Mouse (Mus musculus): ENCODE data around the gene Gp1ba. TPM values are rescaled to one million over a fixed set of nuclear protein-coding genes. Genes with fewer than 3 reads are reported as not detected.

Gp1ba gene
- polyA plus RNA-seq (2015; fragmentation: Nextera tagmentation; extraction: Ambion mirVana), result 0.11 and 0.14 TPM in 2 replicates

GRCm38 (mm10) chr11:70638714-70639278 is at the start of gene Gp1ba:
Gp1ba (plus strand) TSS chr11:70639122.
- 62% methylated on average over 5 of the region's 5 CpGs for WGBS
- Histone ChIP-seq H3K4me1 (no peaks in the 10 kb centered on the region), H3K4me3 (no peak within 1 kb of the TSS), H3K27ac (no peak within 1 kb of the TSS), H3K36me3 (replicated peaks) (0 out of 2 replicates have a peak, but pooled peaks cover 3% of the 10 kb centered on the region), H3K9ac (no peak within 1 kb of the TSS), H3K4me2 (no peak within 1 kb of the TSS), H3K9me3 (no peaks in the 10 kb centered on the region), H3K27me3 (replicated peaks) (no peaks in the 10 kb centered on the region)
- ATAC-seq (replicated peaks), result no peak

DNA sequence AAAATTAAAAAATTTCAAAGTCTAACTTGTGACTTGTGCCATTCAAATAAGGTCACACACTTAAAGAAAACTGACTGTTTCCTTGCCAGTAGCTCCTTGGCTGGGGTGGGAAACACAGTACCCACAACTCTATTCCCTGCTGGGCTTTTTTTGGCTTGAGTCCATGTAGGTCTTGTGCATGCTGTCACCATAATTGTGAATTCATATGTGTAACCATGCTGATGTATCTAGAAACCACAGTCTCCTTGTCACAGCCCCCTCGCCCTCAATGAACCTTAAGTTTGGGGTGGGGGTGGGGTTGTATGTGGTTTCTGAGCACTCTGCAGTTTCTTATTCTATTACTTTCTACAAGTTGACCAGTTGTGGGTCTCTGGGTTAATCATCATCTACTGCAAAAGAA is 47.2 kb upstream of the Gp1ba start:
- no peaks in the 10 kb centered on the region for H3K36me3 ChIP-seq (replicated peaks)
- H3K9ac ChIP-seq, result no peak overlapping the region
- H3K27me3 ChIP-seq (replicated peaks), result no peaks in the 10 kb centered on the region
- ATAC-seq (replicated peaks), result no peak
- H3K4me1 ChIP-seq, result no peaks in the 10 kb centered on the region
- no peaks in the 10 kb centered on the region for H3K9me3 ChIP-seq
- no peak overlapping the region for H3K27ac ChIP-seq
- H3K4me2 ChIP-seq, result no peak overlapping the region
- no peak overlapping the region for H3K4me3 ChIP-seq
- WGBS, result 90% methylated on average over 1 of the region's 1 CpGs

DNA sequence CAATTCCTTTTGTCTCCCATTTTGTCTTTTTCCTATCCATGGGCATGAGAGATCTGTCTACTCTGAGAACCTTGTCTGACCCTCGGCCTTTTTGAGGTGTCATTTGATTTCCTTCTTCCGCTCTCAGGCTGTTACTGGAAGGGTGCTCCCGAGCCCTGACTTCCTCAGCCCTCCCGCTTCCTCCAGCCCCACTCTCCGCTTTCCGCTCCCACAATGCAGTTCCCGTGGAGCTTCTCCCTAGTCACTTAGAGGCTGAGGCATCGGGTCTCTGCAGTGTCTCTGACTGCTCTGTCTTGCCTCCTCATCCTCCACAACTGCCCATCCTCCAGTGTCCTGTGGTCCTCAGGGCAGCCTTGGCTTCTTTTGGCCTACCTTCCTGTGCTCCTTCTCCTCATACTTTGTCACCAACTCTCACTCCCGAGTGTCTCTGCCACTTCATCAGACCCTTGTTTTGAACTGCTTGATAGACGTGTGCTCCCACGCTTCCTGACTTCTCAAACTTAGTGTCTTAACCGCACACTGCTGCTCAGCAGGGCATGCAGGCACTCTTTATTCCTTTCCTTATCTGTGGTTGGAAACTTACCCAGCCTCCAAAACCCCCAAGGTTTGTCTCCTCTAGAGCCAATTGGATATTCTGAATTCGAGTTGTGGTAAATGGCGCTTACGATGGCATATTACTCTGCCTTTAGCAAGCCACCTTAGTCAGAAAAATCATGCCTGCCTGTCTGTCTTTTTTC is 44.5 kb upstream of the Gp1ba start:
- Histone ChIP-seq H3K4me1 (no peaks in the 10 kb centered on the region), H3K4me3 (no peak overlapping the region), H3K9me3 (no peaks in the 10 kb centered on the region), H3K36me3 (replicated peaks) (peaks cover 2% of the 10 kb centered on the region; the same call in 1 of the 2 replicates), H3K4me2 (no peak overlapping the region), H3K27me3 (replicated peaks) (no peaks in the 10 kb centered on the region), H3K27ac (no peak overlapping the region), H3K9ac (no peak overlapping the region)
- no peak for ATAC-seq (replicated peaks)
- WGBS, result 86% methylated on average over 15 of the region's 15 CpGs

DNA sequence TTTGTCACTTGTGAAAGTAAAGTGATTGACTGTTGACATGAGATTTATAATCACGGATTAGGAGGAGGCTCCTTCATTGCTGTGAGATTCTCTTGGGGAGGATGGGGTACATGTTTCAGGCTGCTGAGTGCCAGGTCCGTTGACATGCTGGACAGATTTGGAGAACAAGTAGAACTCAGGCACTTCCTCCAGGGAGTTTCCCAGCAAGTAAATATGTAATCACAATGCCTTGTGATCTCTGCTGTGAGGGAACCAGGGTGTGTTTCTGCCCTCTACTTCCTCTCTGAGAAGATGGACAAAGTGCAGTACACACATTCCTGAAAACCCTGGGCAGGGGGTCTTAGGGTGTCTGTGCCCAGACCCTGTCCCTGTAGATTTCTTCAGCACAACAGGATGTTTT is 43.3 kb upstream of the Gp1ba start:
- Histone ChIP-seq H3K27me3 (replicated peaks) (no peaks in the 10 kb centered on the region), H3K9ac (no peak overlapping the region), H3K4me3 (no peak overlapping the region), H3K4me1 (no peaks in the 10 kb centered on the region), H3K27ac (no peak overlapping the region), H3K9me3 (no peaks in the 10 kb centered on the region), H3K4me2 (no peak overlapping the region), H3K36me3 (replicated peaks) (peaks cover 2% of the 10 kb centered on the region; the same call in 1 of the 2 replicates)
- ATAC-seq (replicated peaks), result no peak
- 63% methylated on average over 2 of the region's 2 CpGs for WGBS

- H3K9me3 ChIP-seq, result no peaks in the 10 kb centered on the region
- ATAC-seq (replicated peaks), result no peak
- no peak overlapping the region for H3K9ac ChIP-seq
- no peak overlapping the region for H3K4me3 ChIP-seq
- H3K36me3 ChIP-seq (replicated peaks), result peaks cover 2% of the 10 kb centered on the region; the same call in 1 of the 2 replicates
- 29% methylated on average over 4 of the region's 4 CpGs for WGBS
- no peaks in the 10 kb centered on the region for H3K4me1 ChIP-seq
- no peak overlapping the region for H3K27ac ChIP-seq
- H3K4me2 ChIP-seq, result no peak overlapping the region
- H3K27me3 ChIP-seq (replicated peaks), result no peaks in the 10 kb centered on the region
Observed at GRCm38 (mm10) chr11:70596094-70596493, 42.8 kb upstream of the Gp1ba start.

- WGBS, result 88% methylated on average over 6 of the region's 6 CpGs
- no peak overlapping the region for H3K4me3 ChIP-seq
- H3K36me3 ChIP-seq (replicated peaks), result peaks cover 2% of the 10 kb centered on the region; the same call in 1 of the 2 replicates
- H3K9me3 ChIP-seq, result no peaks in the 10 kb centered on the region
- ATAC-seq (replicated peaks), result no peak
- no peaks in the 10 kb centered on the region for H3K27me3 ChIP-seq (replicated peaks)
- no peak overlapping the region for H3K4me2 ChIP-seq
- H3K4me1 ChIP-seq, result no peaks in the 10 kb centered on the region
- H3K9ac ChIP-seq, result no peak overlapping the region
- H3K27ac ChIP-seq, result no peak overlapping the region
Observed at GRCm38 (mm10) chr11:70597301-70597700, 41.6 kb upstream of the Gp1ba start.

GRCm38 (mm10) chr11:70598451-70598953 is 40.4 kb upstream of the Gp1ba start:
- H3K27ac ChIP-seq, result no peak overlapping the region
- no peak for ATAC-seq (replicated peaks)
- 92% methylated on average over 9 of the region's 9 CpGs for WGBS

DNA sequence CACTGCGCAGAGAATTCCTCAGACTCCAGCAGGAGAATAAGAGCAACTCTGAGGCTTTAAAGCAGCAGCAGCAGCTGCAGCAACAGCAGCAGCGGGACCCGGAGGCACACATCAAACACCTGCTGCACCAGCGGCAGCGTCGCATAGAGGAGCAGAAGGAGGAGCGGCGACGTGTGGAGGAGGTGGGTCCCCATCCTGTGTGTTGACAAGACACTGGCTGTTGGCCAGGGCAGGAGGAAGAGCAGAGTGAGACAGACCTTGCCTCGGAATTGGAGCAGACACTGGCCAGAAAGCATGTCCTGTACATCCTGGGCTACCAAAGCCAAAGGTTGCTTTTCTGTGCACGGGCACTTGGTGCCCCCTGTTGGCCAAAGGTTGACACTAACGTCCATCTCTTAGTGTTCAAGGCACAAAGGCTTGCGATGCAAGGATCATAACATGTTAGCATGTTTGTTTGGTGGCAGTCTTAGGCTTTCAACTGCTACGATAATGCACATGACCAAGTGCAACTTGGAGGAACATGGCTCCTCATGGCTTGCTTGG is 33.8 kb upstream of the Gp1ba start:
- Histone ChIP-seq H3K4me3 (no peak overlapping the region), H3K9ac (no peak overlapping the region), H3K9me3 (no peaks in the 10 kb centered on the region), H3K27me3 (replicated peaks) (no peaks in the 10 kb centered on the region), H3K27ac (no peak overlapping the region), H3K4me2 (no peak overlapping the region), H3K4me1 (no peaks in the 10 kb centered on the region), H3K36me3 (replicated peaks) (peaks cover 53% of the 10 kb centered on the region)
- WGBS, result 57% methylated on average over 14 of the region's 14 CpGs
- 0 out of 2 replicates have a peak, but pooled peaks have one; percentile 20 for ATAC-seq (replicated peaks)

More at GRCm38 (mm10) chr11:70598451-70598953, 40.4 kb upstream of the Gp1ba start:
- Histone ChIP-seq H3K9ac (no peak overlapping the region), H3K9me3 (no peaks in the 10 kb centered on the region), H3K27me3 (replicated peaks) (no peaks in the 10 kb centered on the region), H3K4me1 (no peaks in the 10 kb centered on the region), H3K4me3 (no peak overlapping the region), H3K4me2 (no peak overlapping the region), H3K36me3 (replicated peaks) (peaks cover 7% of the 10 kb centered on the region)

- Histone ChIP-seq H3K27me3 (replicated peaks) (no peaks in the 10 kb centered on the region), H3K4me2 (no peak overlapping the region), H3K9ac (no peak overlapping the region), H3K9me3 (no peaks in the 10 kb centered on the region), H3K4me3 (no peak overlapping the region), H3K36me3 (replicated peaks) (peaks cover 59% of the 10 kb centered on the region), H3K27ac (no peak overlapping the region), H3K4me1 (no peaks in the 10 kb centered on the region)
- no peak for ATAC-seq (replicated peaks)
- 79% methylated on average over 12 of the region's 12 CpGs for WGBS
Observed at GRCm38 (mm10) chr11:70606717-70607116, 32.2 kb upstream of the Gp1ba start.

DNA sequence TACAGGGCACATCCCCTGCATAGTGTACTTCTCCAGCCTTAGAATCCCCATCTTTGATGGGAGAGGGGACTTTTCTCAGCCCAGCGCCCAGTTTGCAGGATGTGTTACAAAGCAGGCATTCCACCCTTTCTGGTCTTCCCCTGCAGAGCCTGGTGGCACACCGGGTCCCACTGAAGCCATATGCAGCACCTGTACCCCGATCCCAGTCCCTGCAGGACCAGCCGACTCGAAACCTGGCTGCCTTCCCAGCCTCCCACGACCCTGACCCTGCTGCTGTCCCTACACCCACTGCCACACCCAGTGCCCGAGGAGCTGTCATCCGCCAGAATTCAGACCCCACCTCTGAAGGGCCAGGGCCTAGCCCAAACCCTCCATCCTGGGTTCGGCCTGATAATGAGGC is 31.3 kb upstream of the Gp1ba start:
- WGBS, result 94% methylated on average over 9 of the region's 9 CpGs
- no peak overlapping the region for H3K27ac ChIP-seq
- no peak overlapping the region for H3K4me3 ChIP-seq
- no peaks in the 10 kb centered on the region for H3K4me1 ChIP-seq
- no peak overlapping the region for H3K4me2 ChIP-seq
- no peak for ATAC-seq (replicated peaks)
- no peak overlapping the region for H3K9ac ChIP-seq
- peaks cover 62% of the 10 kb centered on the region for H3K36me3 ChIP-seq (replicated peaks)
- no peaks in the 10 kb centered on the region for H3K9me3 ChIP-seq
- H3K27me3 ChIP-seq (replicated peaks), result no peaks in the 10 kb centered on the region

DNA sequence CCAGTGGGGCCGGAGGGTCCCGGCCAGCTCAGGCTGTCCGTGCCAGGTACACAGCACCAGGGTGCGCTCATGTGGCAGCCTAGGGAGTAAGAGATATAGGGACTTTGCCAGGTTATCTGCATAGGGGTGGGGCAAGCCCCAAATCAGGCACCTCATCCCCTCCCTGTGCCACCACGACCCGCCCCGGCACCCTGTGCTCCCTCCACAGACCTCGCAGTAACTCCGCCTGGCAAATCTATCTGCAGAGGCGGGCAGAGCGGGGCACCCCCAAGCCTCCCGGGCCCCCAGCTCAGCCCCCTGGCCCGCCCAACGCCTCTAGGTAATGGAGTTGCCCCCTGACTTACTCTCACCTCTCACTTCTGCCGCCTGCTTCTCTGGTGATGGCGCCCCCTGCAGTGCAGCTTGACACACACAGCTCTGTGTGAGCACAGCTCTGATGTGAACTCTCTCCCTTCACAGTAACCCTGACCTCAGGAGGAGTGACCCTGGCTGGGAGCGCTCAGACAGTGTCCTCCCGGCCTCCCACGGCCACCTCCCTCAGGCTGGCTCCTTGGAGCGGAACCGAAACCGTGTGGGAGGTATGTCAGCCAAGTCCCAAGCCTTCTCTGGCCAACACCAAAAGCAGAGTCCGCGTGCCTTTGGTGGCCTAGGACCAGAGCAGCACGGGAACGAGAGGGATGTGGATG is 30.4 kb upstream of the Gp1ba start:
- WGBS, result 89% methylated on average over 26 of the region's 26 CpGs
- no peak for ATAC-seq (replicated peaks)
- no peak overlapping the region for H3K27ac ChIP-seq
- no peaks in the 10 kb centered on the region for H3K9me3 ChIP-seq
- no peaks in the 10 kb centered on the region for H3K4me1 ChIP-seq
- no peak overlapping the region for H3K4me3 ChIP-seq
- no peak overlapping the region for H3K9ac ChIP-seq
- no peaks in the 10 kb centered on the region for H3K27me3 ChIP-seq (replicated peaks)
- peaks cover 67% of the 10 kb centered on the region for H3K36me3 ChIP-seq (replicated peaks)
- H3K4me2 ChIP-seq, result no peak overlapping the region

- 86% methylated on average over 4 of the region's 4 CpGs for WGBS
- Histone ChIP-seq H3K27me3 (replicated peaks) (0 out of 2 replicates have a peak, but pooled peaks cover 3% of the 10 kb centered on the region), H3K9ac (no peak overlapping the region), H3K27ac (no peak overlapping the region), H3K36me3 (replicated peaks) (peaks cover 51% of the 10 kb centered on the region), H3K4me2 (no peak overlapping the region), H3K4me3 (no peak overlapping the region), H3K4me1 (peaks cover 11% of the 10 kb centered on the region), H3K9me3 (no peaks in the 10 kb centered on the region)
- ATAC-seq (replicated peaks), result no peak
Observed at GRCm38 (mm10) chr11:70610752-70611151, 28.2 kb upstream of the Gp1ba start.
